Mouse (Mus musculus): ENCODE measurements around the gene Efna1. TPM values are rescaled to one million over a fixed set of nuclear protein-coding genes. Genes with fewer than 3 reads are reported as not detected.

Gene Efna1
- polyA plus RNA-seq, 1 experiment from 2014 or later: 16.4 TPM

DNA sequence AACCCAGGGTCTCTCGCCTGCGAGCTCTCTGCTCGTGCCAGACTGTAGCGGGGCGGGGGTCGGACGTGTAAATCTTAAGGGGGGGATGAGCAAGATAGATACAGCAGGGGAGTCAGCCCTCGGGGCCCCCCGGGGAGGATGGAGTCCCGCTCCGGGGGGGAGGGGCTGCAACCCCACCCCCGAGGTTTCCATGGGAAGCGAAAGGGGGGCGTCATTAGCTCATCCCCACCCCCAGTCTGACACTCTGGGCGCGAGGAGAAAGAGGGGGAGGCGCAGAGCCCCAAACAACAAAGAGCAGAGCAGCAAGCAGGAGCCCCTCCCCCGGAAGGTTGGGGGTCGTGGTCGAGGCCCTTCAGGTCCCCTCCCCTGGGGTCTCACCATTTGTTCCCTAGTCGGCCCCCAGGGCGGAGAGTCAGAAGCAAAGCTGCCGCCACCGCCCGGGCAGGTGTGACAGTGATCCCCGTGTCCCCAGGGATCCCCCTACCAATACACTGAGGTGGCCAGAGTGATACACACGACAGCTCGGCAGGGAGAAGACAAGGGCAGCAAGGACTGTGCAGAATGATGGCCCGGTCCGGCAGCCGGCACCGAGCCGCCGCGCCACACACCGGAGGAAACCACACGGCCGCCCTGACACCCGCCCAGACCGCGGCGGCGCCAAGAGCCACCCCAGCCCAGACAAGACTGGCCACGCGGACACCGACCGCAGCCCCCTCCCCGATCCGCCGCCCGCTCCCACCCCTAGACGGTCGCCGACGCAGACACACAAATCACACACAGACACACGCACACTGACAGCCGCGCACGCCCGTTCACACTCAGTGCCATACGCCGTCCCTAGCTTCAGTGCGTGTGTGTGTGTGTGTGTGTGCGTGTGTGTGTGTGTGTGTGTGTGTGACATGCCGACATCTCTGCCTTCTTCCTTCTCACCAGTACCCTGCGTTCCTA is 40.5 kb upstream of the Efna1 start:
- peaks cover 39% of the 10 kb centered on the region for H3K27me3 ChIP-seq (ENCODE audit: control insufficient read depth, insufficient read depth, low read length)
- WGBS: 2% methylated on average over 45 of the region's 66 CpGs
- H3K9me3 ChIP-seq (ENCODE audit: control insufficient read depth, low read length): no peaks in the 10 kb centered on the region
- H3K4me2 ChIP-seq (replicated peaks; ENCODE audit: low read depth, low read length): peak overlapping the region; percentile 60
- no peaks in the 10 kb centered on the region for H3K36me3 ChIP-seq (ENCODE audit: control insufficient read depth, insufficient read depth, low read length)
- H3K4me1 ChIP-seq (replicated peaks; ENCODE audit: control insufficient read depth, insufficient read depth, low read length): peaks cover 21% of the 10 kb centered on the region
- peak overlapping the region; percentile 60 for H3K9ac ChIP-seq (ENCODE audit: low read depth, low read length)
- H3K27ac ChIP-seq (ENCODE audit: low read depth, low read length): peak overlapping the region; percentile 86
- ATAC-seq (ENCODE audit: low FRiP score) (peak; percentile 36; the same call in 1 of the 2 replicates), DNase-seq (ENCODE audit: low spot score) (peak; percentile 62)
- H3K4me3 ChIP-seq (ENCODE audit: low read depth, low read length): peak overlapping the region; percentile 40

GRCm38 (mm10) chr3:89320581-89321182 is 39.7 kb upstream of the Efna1 start:
- peak overlapping the region; percentile 60 for H3K9ac ChIP-seq (ENCODE audit: low read depth, low read length)
- peaks cover 45% of the 10 kb centered on the region for H3K27me3 ChIP-seq (ENCODE audit: control insufficient read depth, insufficient read depth, low read length)

DNA sequence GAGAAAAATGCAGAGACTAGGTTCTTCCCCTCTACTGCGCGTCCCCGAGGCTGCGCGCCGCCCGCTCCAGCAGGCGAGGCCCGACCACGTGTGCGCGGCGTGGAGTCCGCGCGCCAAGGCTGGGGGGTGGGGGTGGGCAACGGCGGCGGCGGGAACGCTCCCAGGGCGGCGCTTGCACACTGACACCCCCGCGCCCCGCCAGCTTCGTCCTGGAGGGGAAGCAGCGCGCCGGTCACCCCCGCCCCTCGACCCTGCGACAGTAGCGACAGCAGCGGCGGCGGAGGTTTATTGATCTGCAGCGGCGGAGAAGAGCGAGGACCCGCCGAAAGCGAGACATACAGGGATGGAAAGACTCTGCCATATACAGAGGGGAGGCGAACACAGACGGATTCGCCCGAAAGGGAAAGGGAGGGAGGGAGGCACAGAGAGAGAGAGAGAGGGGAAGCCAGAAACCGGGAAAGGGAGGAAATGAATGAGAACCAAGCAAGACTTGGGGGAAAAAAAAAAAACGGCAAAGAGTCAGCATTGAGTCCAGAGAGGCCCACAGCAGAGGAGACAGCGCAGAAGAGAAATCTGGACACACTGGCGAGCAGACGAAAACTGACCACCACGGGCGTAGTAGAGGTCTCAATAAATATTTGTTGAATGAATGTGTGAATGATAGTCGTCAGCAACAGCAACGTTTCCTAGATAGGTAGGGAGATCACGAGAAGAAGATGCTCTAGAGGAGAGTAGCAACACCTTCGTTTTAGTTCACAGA is 38.8 kb upstream of the Efna1 start:
- DNase-seq (ENCODE audit: low spot score) (peak; percentile 62), ATAC-seq (ENCODE audit: low FRiP score) (no peak)
- WGBS: 5% methylated on average over 56 of the region's 58 CpGs
- no peaks in the 10 kb centered on the region for H3K36me3 ChIP-seq (ENCODE audit: control insufficient read depth, insufficient read depth, low read length)
- H3K4me3 ChIP-seq (ENCODE audit: low read depth, low read length): peak overlapping the region; percentile 40
- H3K9me3 ChIP-seq (ENCODE audit: control insufficient read depth, low read length): no peaks in the 10 kb centered on the region
- peaks cover 31% of the 10 kb centered on the region for H3K4me1 ChIP-seq (replicated peaks; ENCODE audit: control insufficient read depth, insufficient read depth, low read length)
- H3K9ac ChIP-seq (ENCODE audit: low read depth, low read length): no peak overlapping the region; the same call in 1 of the 2 replicates
- peak overlapping the region; percentile 60 for H3K4me2 ChIP-seq (replicated peaks; ENCODE audit: low read depth, low read length)
- H3K27ac ChIP-seq (ENCODE audit: low read depth, low read length): peak overlapping the region; percentile 25; the same call in 1 of the 2 replicates
- H3K27me3 ChIP-seq (ENCODE audit: control insufficient read depth, insufficient read depth, low read length): peaks cover 46% of the 10 kb centered on the region

More at GRCm38 (mm10) chr3:89320581-89321182, 39.7 kb upstream of the Efna1 start:
- Histone ChIP-seq H3K4me3 (ENCODE audit: low read depth, low read length) (peak overlapping the region; percentile 40), H3K4me2 (replicated peaks; ENCODE audit: low read depth, low read length) (peak overlapping the region; percentile 60), H3K27ac (ENCODE audit: low read depth, low read length) (peak overlapping the region; percentile 86), H3K9me3 (ENCODE audit: control insufficient read depth, low read length) (no peaks in the 10 kb centered on the region), H3K36me3 (ENCODE audit: control insufficient read depth, insufficient read depth, low read length) (no peaks in the 10 kb centered on the region), H3K4me1 (replicated peaks; ENCODE audit: control insufficient read depth, insufficient read depth, low read length) (peaks cover 25% of the 10 kb centered on the region)
- WGBS: under 1% methylated on average over 38 of the region's 41 CpGs
- DNase-seq (ENCODE audit: low spot score): peak; percentile 78
- ATAC-seq (ENCODE audit: low FRiP score): peak; percentile 17

DNA sequence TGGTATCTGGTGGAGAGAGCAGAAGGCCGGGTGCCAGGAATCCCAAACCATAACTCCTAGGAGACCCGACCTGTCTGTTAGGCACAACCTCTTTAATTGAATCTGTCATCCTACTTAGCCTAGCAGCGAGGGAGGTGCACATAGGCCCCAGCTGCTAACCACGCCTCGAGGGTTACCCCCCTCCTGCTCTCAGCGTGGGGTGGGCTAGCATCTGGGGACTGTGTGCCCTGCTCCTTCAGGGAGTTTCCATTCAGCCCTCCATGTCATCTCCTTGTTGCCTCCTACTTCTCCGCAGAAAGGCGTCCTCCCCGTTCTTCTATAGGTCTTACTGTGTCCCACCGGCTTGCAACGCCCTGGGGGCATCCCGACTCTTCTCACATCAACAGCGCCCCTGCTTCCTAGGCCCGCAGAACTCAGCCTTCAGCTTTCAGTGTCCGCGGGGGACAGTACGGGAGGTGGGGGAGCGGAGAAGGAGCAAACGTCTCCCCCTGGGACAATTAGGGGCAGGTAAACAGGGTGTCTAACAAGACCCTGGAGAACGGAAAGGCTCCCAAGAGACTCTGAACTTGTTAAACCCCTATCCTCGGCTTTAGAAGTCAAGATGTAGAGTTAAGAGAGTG is 38.1 kb upstream of the Efna1 start:
- no peak overlapping the region for H3K27ac ChIP-seq (ENCODE audit: low read depth, low read length)
- H3K36me3 ChIP-seq (ENCODE audit: control insufficient read depth, insufficient read depth, low read length): no peaks in the 10 kb centered on the region
- peak; percentile 48 for DNase-seq (ENCODE audit: low spot score)
- peaks cover 46% of the 10 kb centered on the region for H3K27me3 ChIP-seq (ENCODE audit: control insufficient read depth, insufficient read depth, low read length)
- WGBS: 7% methylated on average over 21 of the region's 21 CpGs
- peak overlapping the region; percentile 60 for H3K4me2 ChIP-seq (replicated peaks; ENCODE audit: low read depth, low read length)
- peak overlapping the region; percentile 40 for H3K4me3 ChIP-seq (ENCODE audit: low read depth, low read length)
- peaks cover 31% of the 10 kb centered on the region for H3K4me1 ChIP-seq (replicated peaks; ENCODE audit: control insufficient read depth, insufficient read depth, low read length)
- no peak overlapping the region; the same call in 1 of the 2 replicates for H3K9ac ChIP-seq (ENCODE audit: low read depth, low read length)
- no peaks in the 10 kb centered on the region for H3K9me3 ChIP-seq (ENCODE audit: control insufficient read depth, low read length)
- ATAC-seq (ENCODE audit: low FRiP score): no peak

GRCm38 (mm10) chr3:89318316-89318715 is 37.4 kb upstream of the Efna1 start:
- 74% methylated on average over 8 of the region's 8 CpGs for WGBS
- peaks cover 46% of the 10 kb centered on the region for H3K27me3 ChIP-seq (ENCODE audit: control insufficient read depth, insufficient read depth, low read length)
- no peak overlapping the region for H3K4me3 ChIP-seq (ENCODE audit: low read depth, low read length)
- ATAC-seq (ENCODE audit: low FRiP score) (no peak), DNase-seq (ENCODE audit: low spot score) (no peak)
- no peak overlapping the region for H3K9ac ChIP-seq (ENCODE audit: low read depth, low read length)
- peaks cover 31% of the 10 kb centered on the region for H3K4me1 ChIP-seq (replicated peaks; ENCODE audit: control insufficient read depth, insufficient read depth, low read length)
- H3K4me2 ChIP-seq (replicated peaks; ENCODE audit: low read depth, low read length): no peak overlapping the region
- no peak overlapping the region for H3K27ac ChIP-seq (ENCODE audit: low read depth, low read length)
- H3K36me3 ChIP-seq (ENCODE audit: control insufficient read depth, insufficient read depth, low read length): no peaks in the 10 kb centered on the region
- H3K9me3 ChIP-seq (ENCODE audit: control insufficient read depth, low read length): no peaks in the 10 kb centered on the region

- Histone ChIP-seq H3K27ac (ENCODE audit: low read depth, low read length) (no peak overlapping the region), H3K9ac (ENCODE audit: low read depth, low read length) (no peak overlapping the region)
- WGBS: 58% methylated on average over 6 of the region's 6 CpGs
Measured at GRCm38 (mm10) chr3:89317246-89317645, 36.3 kb upstream of the Efna1 start.

DNA sequence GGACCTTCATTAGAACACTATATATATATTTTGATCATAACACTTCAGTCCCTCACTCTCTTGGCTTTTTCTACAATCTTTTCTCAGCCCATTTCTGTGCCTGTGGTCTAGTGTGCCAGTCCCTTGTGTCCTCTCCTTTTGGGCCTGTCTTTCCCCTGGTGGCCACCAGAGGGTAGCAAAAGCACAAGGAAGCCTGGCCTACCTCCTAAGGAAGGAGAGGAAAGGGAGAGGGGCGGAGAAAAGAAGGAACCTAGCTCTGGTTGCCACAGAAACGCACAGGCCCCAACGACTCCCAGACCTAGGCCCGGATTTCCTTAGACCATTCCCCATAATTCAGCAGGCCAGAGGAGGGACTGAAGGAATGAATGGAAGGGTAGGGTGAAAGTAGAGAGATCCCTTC is 35.9 kb upstream of the Efna1 start:
- no peaks in the 10 kb centered on the region for H3K9me3 ChIP-seq (ENCODE audit: control insufficient read depth, low read length)
- H3K36me3 ChIP-seq (ENCODE audit: control insufficient read depth, insufficient read depth, low read length): no peaks in the 10 kb centered on the region
- 2% methylated on average over 4 of the region's 4 CpGs for WGBS
- H3K4me1 ChIP-seq (replicated peaks; ENCODE audit: control insufficient read depth, insufficient read depth, low read length): peaks cover 31% of the 10 kb centered on the region
- no peak overlapping the region for H3K4me3 ChIP-seq (ENCODE audit: low read depth, low read length)
- DNase-seq (ENCODE audit: low spot score) (peak; percentile 95), ATAC-seq (ENCODE audit: low FRiP score) (peak; percentile 25; the same call in 1 of the 2 replicates)
- H3K4me2 ChIP-seq (replicated peaks; ENCODE audit: low read depth, low read length): no peak overlapping the region
- H3K27me3 ChIP-seq (ENCODE audit: control insufficient read depth, insufficient read depth, low read length): peaks cover 46% of the 10 kb centered on the region
- no peak overlapping the region for H3K9ac ChIP-seq (ENCODE audit: low read depth, low read length)
- no peak overlapping the region for H3K27ac ChIP-seq (ENCODE audit: low read depth, low read length)

More at GRCm38 (mm10) chr3:89317246-89317645, 36.3 kb upstream of the Efna1 start:
- H3K9me3 ChIP-seq (ENCODE audit: control insufficient read depth, low read length): no peaks in the 10 kb centered on the region
- H3K27me3 ChIP-seq (ENCODE audit: control insufficient read depth, insufficient read depth, low read length): peaks cover 46% of the 10 kb centered on the region
- peaks cover 31% of the 10 kb centered on the region for H3K4me1 ChIP-seq (replicated peaks; ENCODE audit: control insufficient read depth, insufficient read depth, low read length)
- no peak overlapping the region for H3K4me2 ChIP-seq (replicated peaks; ENCODE audit: low read depth, low read length)
- no peak for DNase-seq (ENCODE audit: low spot score)
- no peak for ATAC-seq (ENCODE audit: low FRiP score)
- no peak overlapping the region for H3K4me3 ChIP-seq (ENCODE audit: low read depth, low read length)
- H3K36me3 ChIP-seq (ENCODE audit: control insufficient read depth, insufficient read depth, low read length): no peaks in the 10 kb centered on the region

Data from hindbrain, embryonic 11.5 days (tissue).